Mouse (Mus musculus): ENCODE measurements around the gene Tpbgl.

Gene Tpbgl

GRCm38 (mm10) chr7:99579491-99580190, 47.3 kb downstream of the Tpbgl start:
- peak; percentile 76 for DNase-seq

- no peak for DNase-seq
These were observed 48.7 kb downstream of the Tpbgl start for GRCm38 (mm10) chr7:99578246-99578645.

Measured in cerebellum, adult 11-12 months (tissue).